Mouse (Mus musculus): Measurements from ENCODE around the gene Cntln. TPM values are rescaled to one million over a fixed set of nuclear protein-coding genes. Genes with fewer than 3 reads are reported as not detected.

The Cntln gene
- total and polyA plus RNA-seq, 3 experiments: not detected

- no peak for DNase-seq (ENCODE audit: low read depth, low spot score)
- Histone ChIP-seq H3K4me3 (ENCODE audit: control insufficient read depth in 1 of 2, insufficient read depth in 1 of 2, low read depth in 2 of 2, low read length in 2 of 2) (no peak overlapping the region), H3K79me2 (ENCODE audit: control insufficient read depth, insufficient read depth, low read length, poor library complexity) (no peaks in the 10 kb centered on the region), H3K36me3 (ENCODE audit: control insufficient read depth in 1 of 2, insufficient read depth in 2 of 2, low read length in 2 of 2) (no peaks in the 10 kb centered on the region), H3K9me3 (replicated peaks; ENCODE audit: insufficient read depth, low read length) (no peaks in the 10 kb centered on the region), H3K27ac (ENCODE audit: control insufficient read depth, low read depth, low read length) (no peak overlapping the region), H3K4me1 (ENCODE audit: control insufficient read depth in 1 of 2, insufficient read depth in 2 of 2, low read length in 2 of 2) (no peaks in the 10 kb centered on the region), H3K9ac (ENCODE audit: control insufficient read depth, low read depth, low read length, poor library complexity, severe bottlenecking) (no peak overlapping the region), H3K27me3 (ENCODE audit: control insufficient read depth in 1 of 2, insufficient read depth in 2 of 2, low read length in 2 of 2) (no peaks in the 10 kb centered on the region; a peak in 1 of 4 replicates)
- no peak for TF ChIP-seq POLR2AphosphoS2 (IDR thresholded peaks at IDR 0.05; ENCODE audit: low read length)
- no peak for TF ChIP-seq E2F4 (IDR thresholded peaks at IDR 0.05; ENCODE audit: borderline replicate concordance, low read depth, low read length)
- TF ChIP-seq ELF1 (IDR thresholded peaks at IDR 0.05; ENCODE audit: low read depth, low read length): no peak
- no peak for TF ChIP-seq GABPA (IDR thresholded peaks at IDR 0.05; ENCODE audit: low read depth, low read length)
- TF ChIP-seq CTCF (IDR thresholded peaks at IDR 0.05 in 2 of 3, conservative IDR thresholded peaks at IDR 0.05 in 1 of 3; ENCODE audit: control insufficient read depth in 1 of 3, insufficient read depth in 1 of 3, low read depth in 2 of 3, low read length in 3 of 3, poor library complexity in 1 of 3, severe bottlenecking in 1 of 3): no peak
- TF ChIP-seq RAD21 (IDR thresholded peaks at IDR 0.05; ENCODE audit: low read depth, low read length): no peak
- no peak for TF ChIP-seq UBTF (IDR thresholded peaks at IDR 0.05; ENCODE audit: borderline replicate concordance, insufficient read depth, low read depth, low read length)
- no peak for TF ChIP-seq TCF12 (IDR thresholded peaks at IDR 0.05; ENCODE audit: low read depth, low read length)
- no peak for TF ChIP-seq NELFE (IDR thresholded peaks at IDR 0.05; ENCODE audit: low read depth, low read length)
- no peak for TF ChIP-seq ZNF384 (IDR thresholded peaks at IDR 0.05; ENCODE audit: low read depth, low read length)
- TF ChIP-seq BHLHE40 (IDR thresholded peaks at IDR 0.05; ENCODE audit: borderline replicate concordance, low read depth, low read length): no peak
Observed at GRCm38 (mm10) chr4:84976875-84977646, 93.0 kb downstream of the Cntln start.

DNA sequence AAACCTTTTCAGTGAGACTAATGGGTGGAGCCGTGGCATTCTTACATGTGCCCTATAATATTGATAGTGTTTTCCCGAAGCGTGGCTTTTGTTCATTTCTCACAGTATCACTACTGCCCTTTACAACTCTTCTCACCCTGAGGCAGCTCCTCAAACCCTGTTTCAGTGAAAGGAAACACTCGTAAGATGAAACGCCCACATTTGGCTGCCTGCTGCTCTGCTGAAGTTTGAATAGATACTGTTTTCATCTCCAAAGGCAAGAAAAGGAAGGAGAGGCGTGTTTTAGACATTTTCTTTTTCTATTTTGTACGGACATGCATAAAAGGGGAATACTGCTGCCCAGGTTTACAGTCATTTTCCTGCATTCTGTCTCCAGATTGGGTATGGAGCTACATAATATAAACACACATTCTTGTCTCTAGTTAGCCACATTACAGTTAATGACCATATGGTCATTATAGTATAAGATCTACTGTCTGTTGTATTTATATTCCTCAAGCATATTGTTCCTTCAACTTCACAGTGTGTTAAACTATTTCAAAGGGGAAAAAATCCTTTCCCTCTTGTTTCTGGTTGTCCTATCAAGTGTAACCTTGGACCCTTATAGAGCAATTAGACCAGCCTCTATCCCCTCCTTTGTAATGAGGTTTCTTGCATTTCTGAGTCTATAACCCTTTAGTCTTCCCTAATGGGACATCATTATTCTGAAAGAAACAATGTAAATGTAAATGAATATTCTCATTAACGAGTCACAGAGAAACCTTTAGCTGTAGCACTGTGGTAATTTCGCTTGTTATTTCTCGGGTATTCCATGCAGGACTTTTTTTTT, 111.6 kb downstream of the Cntln start:
- no peak for TF ChIP-seq CTCF (IDR thresholded peaks at IDR 0.05 in 2 of 3, conservative IDR thresholded peaks at IDR 0.05 in 1 of 3; ENCODE audit: control insufficient read depth in 1 of 3, insufficient read depth in 1 of 3, low read depth in 2 of 3, low read length in 3 of 3, poor library complexity in 1 of 3, severe bottlenecking in 1 of 3)
- TF ChIP-seq MYC (IDR thresholded peaks at IDR 0.05; ENCODE audit: low read depth, low read length): no peak
- no peak for TF ChIP-seq NRF1 (IDR thresholded peaks at IDR 0.05; ENCODE audit: insufficient read depth, low read depth, low read length, poor library complexity, severe bottlenecking)
- no peak for TF ChIP-seq BHLHE40 (IDR thresholded peaks at IDR 0.05; ENCODE audit: borderline replicate concordance, low read depth, low read length)
- no peak for TF ChIP-seq ZKSCAN1 (IDR thresholded peaks at IDR 0.05; ENCODE audit: low read depth, low read length)
- TF ChIP-seq POLR2AphosphoS5 (IDR thresholded peaks at IDR 0.05; ENCODE audit: borderline replicate concordance, low read depth, low read length): no peak
- TF ChIP-seq SMC3 (IDR thresholded peaks at IDR 0.05; ENCODE audit: low read depth, low read length): no peak
- no peak for TF ChIP-seq TCF12 (IDR thresholded peaks at IDR 0.05; ENCODE audit: low read depth, low read length)
- no peak for TF ChIP-seq MAFK (IDR thresholded peaks at IDR 0.05; ENCODE audit: borderline replicate concordance, low read depth, low read length)
- TF ChIP-seq TBP (IDR thresholded peaks at IDR 0.05; ENCODE audit: low read depth, low read length): no peak
- TF ChIP-seq TAL1 (IDR thresholded peaks at IDR 0.05; ENCODE audit: low read length): no peak
- TF ChIP-seq EP300 (IDR thresholded peaks at IDR 0.05; ENCODE audit: low read depth in 1 of 2, low read length in 2 of 2): no peak
- no peak for TF ChIP-seq E2F4 (IDR thresholded peaks at IDR 0.05; ENCODE audit: borderline replicate concordance, low read depth, low read length)
- no peak for TF ChIP-seq USF1 (IDR thresholded peaks at IDR 0.05; ENCODE audit: low read depth, low read length)
- no peak for TF ChIP-seq KAT2A (conservative IDR thresholded peaks at IDR 0.05; ENCODE audit: low read depth, low read length)
- TF ChIP-seq RCOR1 (IDR thresholded peaks at IDR 0.05; ENCODE audit: low read depth, low read length): no peak
- TF ChIP-seq JUND (IDR thresholded peaks at IDR 0.05; ENCODE audit: low read depth, low read length): no peak
- TF ChIP-seq MAZ (IDR thresholded peaks at IDR 0.05; ENCODE audit: low read depth, low read length): no peak
- TF ChIP-seq MXI1 (IDR thresholded peaks at IDR 0.05; ENCODE audit: low read depth, low read length): no peak
- no peak overlapping the region for H3K9ac ChIP-seq (ENCODE audit: control insufficient read depth, low read depth, low read length, poor library complexity, severe bottlenecking)
- no peak overlapping the region for H3K27ac ChIP-seq (ENCODE audit: control insufficient read depth, low read depth, low read length)
- H3K36me3 ChIP-seq (ENCODE audit: control insufficient read depth in 1 of 2, insufficient read depth in 2 of 2, low read length in 2 of 2): no peaks in the 10 kb centered on the region
- no peaks in the 10 kb centered on the region for H3K9me3 ChIP-seq (replicated peaks; ENCODE audit: insufficient read depth, low read length)
- H3K79me2 ChIP-seq (ENCODE audit: control insufficient read depth, insufficient read depth, low read length, poor library complexity): no peaks in the 10 kb centered on the region
- no peaks in the 10 kb centered on the region for H3K4me1 ChIP-seq (ENCODE audit: control insufficient read depth in 1 of 2, insufficient read depth in 2 of 2, low read length in 2 of 2)
- no peak overlapping the region for H3K4me3 ChIP-seq (ENCODE audit: control insufficient read depth in 1 of 2, insufficient read depth in 1 of 2, low read depth in 2 of 2, low read length in 2 of 2)
- DNase-seq (ENCODE audit: low read depth, low spot score): no peak
- no peaks in the 10 kb centered on the region for H3K27me3 ChIP-seq (ENCODE audit: control insufficient read depth in 1 of 2, insufficient read depth in 2 of 2, low read length in 2 of 2)

Data from MEL (cell line).